Mouse (Mus musculus): ENCODE measurements at regions not wholly inside any gene's neighbourhood (a gene's known extent, or its start where the extent isn't known, plus 50 kb on each side); places are given as distances from the start of the nearest gene placed in this dataset.
"Not testable (repeated sequence)": the region's sequence is repeated elsewhere in the genome, so short reads cannot be mapped to it uniquely, and the experiment has no call there.

DNA sequence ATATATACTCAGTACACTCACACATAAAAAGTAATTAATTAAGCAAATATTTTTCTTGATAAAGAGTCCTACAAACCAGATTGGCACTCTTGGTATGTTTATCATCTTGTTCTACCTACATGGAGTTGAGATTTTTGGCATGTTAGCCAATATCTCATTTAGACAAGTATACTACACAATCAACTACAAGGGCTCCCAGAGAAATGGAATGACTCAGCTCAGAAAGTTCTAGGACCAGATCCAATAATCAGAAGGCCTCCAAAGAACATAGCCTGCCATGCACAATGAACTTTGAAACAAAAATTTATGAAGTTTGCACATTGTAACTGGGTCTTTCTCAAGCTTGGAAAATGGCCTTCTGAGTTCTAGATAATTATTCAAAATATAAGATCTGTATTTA, 100.0 kb upstream of the Tbl1x start:
- no peaks in the 10 kb centered on the region for H3K27me3 ChIP-seq
- no peak overlapping the region for H3K4me3 ChIP-seq
- H3K9ac ChIP-seq: no peak overlapping the region
- H3K36me3 ChIP-seq: no peaks in the 10 kb centered on the region
- no peak for ATAC-seq (ENCODE audit: low FRiP score, low read depth)
- H3K9me3 ChIP-seq: no peaks in the 10 kb centered on the region
- H3K27ac ChIP-seq (replicated peaks): no peak overlapping the region
- H3K4me1 ChIP-seq (replicated peaks): no peaks in the 10 kb centered on the region
- H3K4me2 ChIP-seq: no peak overlapping the region

DNA sequence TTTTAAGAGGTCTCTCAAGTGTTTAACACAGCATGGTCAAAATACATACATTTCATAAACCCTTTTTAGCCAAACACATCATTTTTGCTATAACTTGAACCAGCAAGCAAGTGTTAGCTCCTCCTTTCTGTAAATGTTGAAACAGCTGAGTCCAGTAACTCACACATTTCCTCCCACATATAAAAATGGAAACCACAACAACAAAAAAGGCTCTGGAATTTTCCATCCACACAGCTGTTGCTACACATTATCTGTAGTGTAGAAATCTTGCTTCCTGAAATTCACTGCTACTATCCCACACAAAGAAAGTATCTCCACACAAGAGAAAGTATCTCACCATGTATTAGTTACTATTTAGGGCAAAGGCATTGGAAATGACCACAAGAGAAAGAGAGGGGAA, 96.7 kb upstream of the Tbl1x start:
- Histone ChIP-seq H3K36me3 (no peaks in the 10 kb centered on the region), H3K9ac (no peak overlapping the region), H3K9me3 (no peaks in the 10 kb centered on the region), H3K27me3 (no peaks in the 10 kb centered on the region), H3K27ac (replicated peaks) (no peak overlapping the region), H3K4me1 (replicated peaks) (no peaks in the 10 kb centered on the region), H3K4me2 (no peak overlapping the region), H3K4me3 (no peak overlapping the region)
- no peak for ATAC-seq (ENCODE audit: low FRiP score, low read depth)

DNA sequence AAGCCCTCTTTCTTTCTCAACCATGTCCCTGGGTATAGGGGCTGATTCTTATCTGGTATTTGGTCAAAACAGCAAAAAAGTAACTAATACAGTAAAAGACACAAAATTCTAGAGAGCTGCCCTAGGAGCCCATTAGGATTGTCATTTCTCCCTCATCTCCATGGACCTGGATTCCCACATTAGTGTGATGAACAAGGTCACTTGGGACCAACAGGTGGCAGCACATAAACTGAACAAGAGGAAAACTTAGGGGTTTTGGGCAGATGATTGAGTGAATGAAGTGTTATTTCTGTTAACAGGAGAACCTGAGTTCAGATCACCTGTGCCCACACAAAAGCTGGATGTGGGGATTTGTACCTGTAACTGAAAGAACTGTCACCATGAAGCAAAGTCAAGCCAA, 93.0 kb upstream of the Tbl1x start:
- Histone ChIP-seq H3K9ac (no peak overlapping the region), H3K4me1 (replicated peaks) (no peaks in the 10 kb centered on the region), H3K36me3 (no peaks in the 10 kb centered on the region), H3K9me3 (no peaks in the 10 kb centered on the region), H3K4me2 (no peak overlapping the region), H3K27me3 (no peaks in the 10 kb centered on the region), H3K4me3 (no peak overlapping the region), H3K27ac (replicated peaks) (no peak overlapping the region)
- no peak for ATAC-seq (ENCODE audit: low FRiP score, low read depth)

DNA sequence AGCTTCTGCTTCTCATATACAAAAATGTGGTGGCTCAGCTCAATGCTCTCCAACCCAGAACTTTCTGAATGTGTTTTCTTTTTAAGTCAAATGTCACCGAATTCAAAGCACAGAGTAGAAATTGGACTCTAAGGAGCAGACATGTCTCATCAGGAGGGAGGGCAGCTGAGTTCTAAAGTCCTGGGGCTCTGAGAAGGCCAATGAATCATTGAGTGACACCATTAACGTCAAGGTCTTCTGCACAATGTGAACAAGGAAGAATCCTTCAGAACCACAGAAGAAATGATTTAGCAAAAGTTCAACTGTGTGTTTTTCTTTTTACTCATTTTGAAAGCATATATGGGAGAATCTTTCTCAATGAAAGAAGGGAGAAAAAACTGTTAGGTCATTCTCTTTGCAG, 88.6 kb upstream of the Tbl1x start:
- Histone ChIP-seq H3K4me3 (no peak overlapping the region), H3K36me3 (no peaks in the 10 kb centered on the region), H3K27ac (replicated peaks) (no peak overlapping the region), H3K9ac (no peak overlapping the region), H3K4me1 (replicated peaks) (no peaks in the 10 kb centered on the region), H3K9me3 (no peaks in the 10 kb centered on the region), H3K27me3 (no peaks in the 10 kb centered on the region), H3K4me2 (no peak overlapping the region)
- WGBS: 52% methylated on average over 2 of the region's 2 CpGs
- no peak for ATAC-seq (ENCODE audit: low FRiP score, low read depth)

DNA sequence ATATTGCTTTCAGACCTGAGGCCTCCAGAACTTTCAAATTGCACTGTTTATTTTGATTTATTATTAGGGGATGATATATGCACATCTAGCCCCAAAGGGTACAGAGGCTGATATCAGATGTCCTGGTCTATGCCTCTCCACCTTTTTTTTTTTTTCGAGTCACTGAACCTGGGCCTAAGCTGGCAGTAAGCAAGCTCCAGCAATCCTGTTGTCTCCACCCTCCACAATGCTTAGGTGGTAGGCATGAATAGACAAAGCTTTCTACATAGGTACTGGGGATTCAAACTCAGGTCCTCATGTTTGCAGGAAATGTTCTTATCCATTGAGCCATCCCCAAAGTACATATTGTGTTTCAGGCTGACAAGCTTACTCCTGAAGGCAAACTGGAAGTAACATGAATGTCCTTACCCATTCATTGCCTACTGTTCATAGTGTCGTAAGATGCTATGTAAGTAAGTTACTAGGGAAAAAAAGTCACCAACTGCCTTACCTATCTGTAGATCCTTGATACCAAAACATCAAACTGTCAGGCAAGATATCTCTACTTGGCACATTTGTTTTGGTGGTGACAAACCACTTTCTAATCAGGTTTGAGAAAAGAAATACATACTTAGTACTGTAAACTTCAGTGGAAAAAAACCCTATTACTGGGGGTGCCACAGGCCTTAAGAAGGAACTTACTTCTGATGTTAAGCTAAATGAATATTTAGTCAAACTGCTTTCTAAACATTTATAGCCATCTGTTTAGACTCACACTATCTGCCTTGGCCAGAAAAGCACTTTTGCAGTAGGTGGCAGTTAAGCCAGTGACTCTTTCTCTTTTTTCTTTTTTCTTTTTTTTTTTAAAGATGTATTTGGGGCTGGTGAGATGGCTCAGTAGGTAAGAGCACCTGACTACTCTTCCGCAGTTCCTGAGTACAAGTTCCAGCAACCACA, 85.8 kb upstream of the Tbl1x start:
- H3K27me3 ChIP-seq: no peaks in the 10 kb centered on the region
- H3K9ac ChIP-seq: no peak overlapping the region
- no peaks in the 10 kb centered on the region for H3K4me1 ChIP-seq (replicated peaks)
- 90% methylated on average over 3 of the region's 3 CpGs for WGBS
- no peak overlapping the region for H3K4me3 ChIP-seq
- H3K4me2 ChIP-seq: no peak overlapping the region
- H3K36me3 ChIP-seq: no peaks in the 10 kb centered on the region
- no peak for ATAC-seq (ENCODE audit: low FRiP score, low read depth)
- no peaks in the 10 kb centered on the region for H3K9me3 ChIP-seq
- H3K27ac ChIP-seq (replicated peaks): no peak overlapping the region

DNA sequence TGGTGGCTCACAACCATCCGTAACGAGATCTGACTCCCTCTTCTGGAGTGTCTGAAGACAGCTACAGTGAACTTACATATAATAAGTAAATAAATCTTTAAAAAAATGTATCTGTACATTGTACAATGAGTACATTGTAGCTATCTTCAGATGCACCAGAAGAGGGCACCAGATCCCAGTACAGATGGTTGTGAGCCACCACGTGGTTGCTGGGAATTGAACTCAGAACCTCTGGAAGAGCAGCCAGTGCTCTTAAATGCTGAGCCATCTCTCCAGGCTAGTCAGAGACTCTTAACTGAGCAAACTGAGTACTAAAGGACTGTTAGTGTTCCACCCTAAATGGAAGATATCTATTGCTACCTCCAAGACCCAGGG, 85.1 kb upstream of the Tbl1x start:
- not testable (repeated sequence) for H3K27ac ChIP-seq (replicated peaks); H3K27me3 ChIP-seq; H3K4me3 ChIP-seq; H3K4me2 ChIP-seq; ATAC-seq (ENCODE audit: low FRiP score, low read depth); H3K4me1 ChIP-seq (replicated peaks); H3K36me3 ChIP-seq; H3K9me3 ChIP-seq; H3K9ac ChIP-seq
- 72% methylated on average over 3 of the region's 3 CpGs for WGBS

DNA sequence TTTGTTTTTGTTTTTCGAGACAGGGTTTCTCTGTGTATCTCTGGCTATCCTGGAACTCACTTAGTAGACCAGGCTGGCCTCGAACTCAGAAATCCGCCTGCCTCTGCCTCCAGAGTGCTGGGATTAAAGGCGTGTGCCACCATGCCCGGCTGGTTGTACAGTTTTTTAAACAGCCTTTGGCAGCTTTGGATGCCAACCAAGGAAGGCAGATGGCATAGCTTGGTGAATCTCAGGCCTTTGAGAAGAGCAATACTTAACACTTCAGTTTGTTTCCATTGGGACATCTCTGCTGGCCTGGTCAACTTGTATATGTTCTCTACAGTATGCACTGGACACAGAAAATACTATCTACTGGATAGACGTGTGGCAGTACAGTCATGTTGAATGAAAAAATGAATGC, 84.0 kb upstream of the Tbl1x start:
- H3K4me2 ChIP-seq; H3K9me3 ChIP-seq; ATAC-seq (ENCODE audit: low FRiP score, low read depth); H3K36me3 ChIP-seq; H3K27me3 ChIP-seq; H3K4me1 ChIP-seq (replicated peaks); H3K9ac ChIP-seq; H3K4me3 ChIP-seq; H3K27ac ChIP-seq (replicated peaks): not testable (repeated sequence)
- WGBS: 87% methylated on average over 6 of the region's 6 CpGs

DNA sequence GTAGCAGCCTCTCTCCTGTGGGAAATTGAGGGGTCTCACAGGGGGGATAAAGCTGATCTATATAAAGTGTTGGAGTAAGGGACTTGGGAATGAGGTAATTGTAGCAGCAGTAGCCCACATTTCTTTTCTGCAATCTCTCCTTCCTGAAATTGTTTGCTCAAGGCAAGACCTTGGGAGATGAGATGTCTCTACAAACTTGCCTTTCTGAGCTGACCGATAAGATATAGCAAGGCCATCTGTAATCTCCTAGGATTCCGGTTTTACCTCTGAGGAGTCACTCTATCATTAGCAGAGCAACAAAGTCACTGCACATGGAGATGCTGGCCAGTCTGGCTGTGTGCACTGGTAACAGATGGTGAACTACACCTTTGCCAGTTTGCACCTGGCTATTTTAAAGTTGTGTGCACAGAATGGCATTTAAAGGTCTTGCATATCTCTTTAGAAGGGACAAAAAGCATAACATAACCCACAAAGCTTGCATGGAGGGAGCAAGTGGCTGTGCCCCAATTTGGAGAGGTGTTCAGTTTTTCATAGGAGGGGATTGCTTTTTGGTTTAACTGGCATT, 78.7 kb upstream of the Tbl1x start:
- Histone ChIP-seq H3K36me3 (no peaks in the 10 kb centered on the region), H3K4me3 (no peak overlapping the region), H3K9me3 (no peaks in the 10 kb centered on the region), H3K4me1 (replicated peaks) (0 out of 2 replicates have a peak, but pooled peaks cover 8% of the 10 kb centered on the region), H3K27me3 (no peaks in the 10 kb centered on the region), H3K9ac (no peak overlapping the region), H3K27ac (replicated peaks) (peak overlapping the region; percentile 75), H3K4me2 (no peak overlapping the region)
- WGBS: 83% methylated on average over 2 of the region's 2 CpGs
- ATAC-seq (ENCODE audit: low FRiP score, low read depth): no peak

DNA sequence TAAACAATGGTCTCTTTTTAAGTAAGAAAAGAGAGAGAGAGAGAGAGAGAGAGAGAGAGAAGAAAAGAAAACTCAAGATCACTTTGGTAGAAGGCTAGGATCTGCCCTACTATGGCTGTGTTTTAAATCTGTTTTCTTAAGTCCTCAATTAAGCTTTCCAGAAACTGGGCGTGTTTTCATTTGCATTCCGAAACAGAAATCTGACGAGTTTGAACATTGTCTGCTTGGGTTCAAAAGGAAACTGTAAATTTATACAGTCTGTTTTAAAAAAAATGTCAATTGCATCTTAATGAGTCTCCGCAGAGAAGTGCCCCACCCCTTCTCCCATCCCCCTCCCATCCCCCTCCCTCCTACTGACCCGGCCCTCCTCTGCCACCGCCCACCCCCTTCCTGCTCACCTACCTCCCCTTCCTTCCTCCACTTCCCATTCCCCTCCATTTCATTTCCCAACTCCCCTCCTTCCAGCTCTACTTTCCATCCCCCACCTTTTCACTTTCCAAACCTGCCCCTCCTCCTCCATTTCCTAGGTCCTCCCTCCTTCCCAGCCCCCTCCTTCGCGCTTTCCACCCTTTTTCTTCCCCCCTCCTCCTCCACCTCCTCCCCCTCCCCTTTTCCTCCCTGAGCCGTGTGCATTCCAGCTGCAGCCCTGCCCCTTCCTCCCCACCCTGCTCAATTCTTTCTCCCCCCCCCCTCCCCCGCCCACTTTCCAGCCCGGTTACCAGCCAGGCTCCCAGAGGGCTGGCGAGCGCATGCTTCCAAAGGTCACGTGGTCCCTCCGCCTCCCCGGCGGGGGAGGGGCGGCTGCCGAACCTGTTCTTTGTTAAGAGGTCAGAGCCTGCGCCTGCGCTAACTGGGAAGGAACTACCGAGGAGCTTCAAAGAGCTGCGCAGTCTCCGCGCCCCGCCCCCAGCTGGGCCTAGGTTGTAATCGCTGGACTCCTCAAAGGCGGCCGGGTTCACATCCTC, 77.7 kb upstream of the Tbl1x start:
- H3K4me1 ChIP-seq (replicated peaks): 0 out of 2 replicates have a peak, but pooled peaks cover 8% of the 10 kb centered on the region
- ATAC-seq (ENCODE audit: low FRiP score, low read depth): peak; percentile 99
- 20% methylated on average over 18 of the region's 29 CpGs for WGBS
- peak overlapping the region; percentile 51 for H3K4me2 ChIP-seq
- no peaks in the 10 kb centered on the region for H3K27me3 ChIP-seq
- no peaks in the 10 kb centered on the region for H3K36me3 ChIP-seq
- H3K4me3 ChIP-seq: peak overlapping the region; percentile 21
- peak overlapping the region; percentile 75 for H3K27ac ChIP-seq (replicated peaks)
- 0 out of 2 replicates have a peak overlapping the region, but pooled peaks have one; percentile 29 for H3K9ac ChIP-seq
- no peaks in the 10 kb centered on the region for H3K9me3 ChIP-seq

DNA sequence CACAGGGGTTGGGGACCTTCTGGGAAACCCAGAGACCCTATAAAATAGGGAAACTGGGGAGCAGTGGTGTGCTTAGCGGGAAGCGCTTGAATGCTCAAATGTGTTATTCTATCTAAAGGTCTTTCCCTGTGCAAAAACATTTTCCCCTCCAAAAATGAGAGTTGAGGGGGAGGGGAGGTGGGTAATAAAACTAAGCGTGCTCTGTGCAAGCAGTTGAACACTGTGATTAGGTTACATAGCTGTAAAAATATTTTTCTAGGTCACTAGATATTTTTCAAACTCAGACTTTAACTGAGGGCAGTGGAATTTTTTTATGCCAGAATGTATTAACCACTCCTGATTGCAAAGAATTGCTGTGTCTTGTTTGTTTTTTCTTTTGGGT, 77.0 kb upstream of the Tbl1x start:
- H3K9ac ChIP-seq: 0 out of 2 replicates have a peak overlapping the region, but pooled peaks have one; percentile 29
- peak overlapping the region; percentile 51 for H3K4me2 ChIP-seq
- H3K36me3 ChIP-seq: no peaks in the 10 kb centered on the region
- WGBS: 22% methylated on average over 3 of the region's 3 CpGs
- no peaks in the 10 kb centered on the region for H3K27me3 ChIP-seq
- no peaks in the 10 kb centered on the region for H3K9me3 ChIP-seq
- H3K4me1 ChIP-seq (replicated peaks): 0 out of 2 replicates have a peak, but pooled peaks cover 8% of the 10 kb centered on the region
- peak overlapping the region; percentile 75 for H3K27ac ChIP-seq (replicated peaks)
- peak overlapping the region; percentile 21; the same call in 1 of the 2 replicates for H3K4me3 ChIP-seq
- no peak for ATAC-seq (ENCODE audit: low FRiP score, low read depth)

DNA sequence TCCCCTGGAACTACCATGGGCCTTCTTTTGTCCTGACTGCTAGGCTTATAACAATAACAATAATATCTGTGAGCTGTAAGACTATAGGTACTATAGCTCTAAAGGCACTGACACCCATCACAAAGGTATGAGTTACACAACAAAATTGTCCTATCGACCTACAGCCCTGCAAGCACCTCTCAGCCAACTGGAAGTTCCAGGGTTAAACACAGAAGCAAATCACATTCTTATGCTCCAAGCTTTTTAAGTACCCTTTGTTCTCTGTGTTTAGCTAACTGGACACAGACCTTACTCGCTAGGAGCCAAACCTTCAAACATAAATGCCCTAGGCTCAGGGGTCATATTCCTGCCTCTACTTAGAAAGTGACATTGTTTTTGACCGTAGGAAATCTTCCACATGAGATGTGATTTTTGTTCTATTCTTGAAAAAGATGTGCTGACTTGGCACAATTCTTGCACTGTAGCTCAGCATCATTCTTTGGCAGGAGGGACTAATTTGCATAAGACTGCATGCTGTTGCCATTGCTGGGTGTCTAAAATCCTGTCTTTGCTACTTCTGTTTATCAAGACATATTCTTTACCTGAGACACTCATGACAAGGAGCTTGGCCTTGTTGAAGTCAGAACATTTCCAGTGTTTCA, 66.8 kb upstream of the Tbl1x start:
- WGBS: 38% methylated on average over 3 of the region's 3 CpGs
- Histone ChIP-seq H3K4me1 (replicated peaks) (no peaks in the 10 kb centered on the region), H3K27ac (replicated peaks) (peak overlapping the region; percentile 45; the same call in 1 of the 2 replicates), H3K4me3 (no peak overlapping the region), H3K36me3 (no peaks in the 10 kb centered on the region), H3K27me3 (no peaks in the 10 kb centered on the region), H3K9me3 (no peaks in the 10 kb centered on the region), H3K9ac (no peak overlapping the region), H3K4me2 (no peak overlapping the region)
- ATAC-seq (ENCODE audit: low FRiP score, low read depth): no peak

Measured in hindbrain, embryonic 15.5 days (tissue).